In the genomic region with DNA sequence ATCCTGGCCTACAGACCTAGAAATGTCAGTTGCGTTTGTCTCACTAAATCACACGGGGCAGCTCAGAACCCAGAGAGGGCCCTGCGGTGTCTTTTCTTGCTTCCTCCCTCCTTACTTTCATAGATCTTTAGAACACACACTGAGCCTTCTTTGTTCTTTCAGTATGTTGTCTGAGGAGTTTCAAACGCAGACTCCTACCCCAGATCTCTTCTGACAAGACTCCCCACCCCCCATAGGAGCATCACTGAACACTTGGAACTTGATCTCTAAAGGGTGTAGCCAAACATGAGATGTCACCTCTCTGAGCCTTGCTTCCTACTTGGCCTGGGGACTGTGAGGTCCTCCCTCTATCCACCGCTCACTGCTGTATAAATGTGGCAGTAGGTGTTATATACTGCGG, we compare ENCODE assay signal across 13 mouse cellular contexts.
DNase-seq lines count a peak whose midpoint lies in the region; ATAC-seq and TF ChIP-seq lines count a peak whose summit lies in the region.
"Had no signal": no experiment of that assay in that cellular context is flagged by ENCODE, and none has a peak within 500 bp of the region (broad histone marks: within the 10 kb centered on the region; RNA-seq: fewer than 3 reads in every experiment).

No protein-coding gene starts in this region.

- peak overlapping the region; percentile 28; the same call in 1 of the 2 replicates for H3K27ac ChIP-seq in left cerebral cortex, adult 2 months
- H3K27ac ChIP-seq in cortical plate, adult 2 months (ENCODE audit: insufficient read depth, low read length) = peak overlapping the region; percentile 6; the same call in 1 of the 2 replicates
- H3K27ac ChIP-seq: limb, embryonic 15.5 days had no signal

- intact Hi-C loops in left cerebral cortex, adult 2 months (cut with DNase I) = no loop called here
- intact Hi-C loops in left cerebral cortex, postnatal 4 days (cut with DNase I) = no loop called here

- no peak for TF ChIP-seq CTCF in left cerebral cortex, adult 2 months (IDR thresholded peaks at IDR 0.05)
- no peak for TF ChIP-seq CTCF in cortical plate, adult 2 months (IDR thresholded peaks at IDR 0.05; ENCODE audit: extremely low read depth, insufficient read depth, low read length)

- TF ChIP-seq POLR2A in cortical plate, adult 2 months (IDR thresholded peaks at IDR 0.05; ENCODE audit: extremely low read depth, insufficient read depth, low read length) = no peak

- DNase-seq in left cerebral cortex, adult 2 months (ENCODE audit: extremely low spot score in 1 of 2, low spot score in 2 of 2) = no peak
- DNase-seq in left cerebral cortex, postnatal 4 days = no peak
- no peak for DNase-seq in adrenal gland, postnatal 25 days
- DNase-seq: adrenal gland, postnatal 14 days; heart, postnatal 36 days; kidney, postnatal 25 days; lung, embryonic 14.5 days had no signal

- peak; percentile 30 for ATAC-seq in CD4-positive, CD25-positive, alpha-beta regulatory T cell, adult 4 months
- peak; percentile 39 for ATAC-seq in inflammation-experienced regulatory T-cells, adult 6 months
- ATAC-seq in monocyte, adult 5-6 weeks (replicated peaks; ENCODE audit: insufficient number of reproducible peaks, low FRiP score, low TSS enrichment, poor library complexity, severe bottlenecking) = no peak
- ATAC-seq: intestine, postnatal 0 days had no signal

- H3K4me1 ChIP-seq in cortical plate, adult 2 months (ENCODE audit: control insufficient read depth, insufficient read depth, low read length) = peaks cover 6% of the 10 kb centered on the region

- no peak overlapping the region for H3K4me3 ChIP-seq in left cerebral cortex, adult 2 months
- no peak overlapping the region for H3K4me3 ChIP-seq in cortical plate, adult 2 months (ENCODE audit: insufficient read depth, low read length)
- H3K4me3 ChIP-seq: limb, embryonic 15.5 days had no signal
